Mouse (Mus musculus): ENCODE results near the gene Lhx6.
A peak's percentile ranks its signal among the peaks of the same experiment; 100 is the strongest.

The Lhx6 gene

DNA sequence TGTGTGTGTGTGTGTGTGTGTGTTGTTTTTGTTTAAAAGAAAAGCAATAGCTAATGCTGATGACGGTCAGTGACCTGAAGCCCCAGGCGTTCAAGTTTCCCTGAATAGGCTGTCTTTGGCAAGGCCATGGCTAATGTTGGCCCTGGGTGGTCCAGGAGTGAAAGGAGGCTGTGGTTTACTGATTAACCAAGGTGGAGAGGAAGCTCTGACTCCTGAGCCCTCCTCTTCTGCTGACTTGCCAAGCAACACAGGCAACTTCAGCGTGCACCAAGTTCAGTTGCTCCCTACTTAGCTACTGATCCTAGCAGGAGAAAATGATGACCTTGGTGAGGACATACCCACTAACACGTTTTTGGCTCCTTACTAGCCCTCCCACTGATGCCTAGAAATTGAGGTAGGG is 12.5 kb downstream of the Lhx6 start:
- DNase-seq: no peak

DNA sequence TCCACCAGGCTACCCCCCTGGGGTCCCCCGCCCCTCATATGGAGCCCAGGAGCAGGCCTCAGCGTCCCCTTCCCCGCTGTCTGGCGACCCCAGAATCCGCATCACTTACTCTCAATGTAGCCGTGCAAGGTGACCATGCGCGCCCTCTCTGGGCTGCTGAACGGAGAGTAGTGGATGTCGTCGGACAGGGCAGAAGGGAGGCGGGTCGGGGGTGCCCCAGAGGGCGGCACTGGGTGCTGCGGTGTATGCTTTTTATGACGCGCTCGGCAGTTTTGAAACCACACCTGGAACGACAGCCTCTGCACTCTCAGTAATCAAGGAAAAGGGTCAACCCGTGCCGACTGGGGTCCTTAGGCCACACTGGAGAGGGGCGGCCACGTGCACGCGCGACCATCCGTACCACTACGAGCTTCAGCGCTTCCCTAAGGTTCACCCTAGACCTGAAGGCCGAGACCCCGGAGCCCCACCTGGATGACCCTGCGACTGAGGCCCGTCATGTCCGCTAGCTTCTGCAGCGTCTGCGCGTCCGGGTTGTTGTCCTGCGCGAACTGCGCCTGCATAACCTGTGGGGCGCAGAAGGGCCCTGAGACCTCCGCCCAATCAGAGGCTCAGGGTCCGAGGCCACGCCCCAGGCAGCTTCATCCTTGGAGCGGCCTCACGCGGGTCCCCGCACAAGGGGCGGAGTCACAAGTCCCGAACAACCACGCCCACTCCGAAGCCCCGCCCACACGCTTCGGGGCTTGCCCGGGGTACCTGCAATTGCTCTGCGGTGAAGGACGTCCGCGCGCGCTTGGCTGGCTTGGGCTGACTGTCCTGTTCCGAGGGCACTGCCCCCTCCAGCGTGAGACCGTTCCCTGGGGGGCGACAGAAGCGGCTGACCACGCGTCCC is 14.1 kb downstream of the Lhx6 start:
- DNase-seq: peak; percentile 90

DNA sequence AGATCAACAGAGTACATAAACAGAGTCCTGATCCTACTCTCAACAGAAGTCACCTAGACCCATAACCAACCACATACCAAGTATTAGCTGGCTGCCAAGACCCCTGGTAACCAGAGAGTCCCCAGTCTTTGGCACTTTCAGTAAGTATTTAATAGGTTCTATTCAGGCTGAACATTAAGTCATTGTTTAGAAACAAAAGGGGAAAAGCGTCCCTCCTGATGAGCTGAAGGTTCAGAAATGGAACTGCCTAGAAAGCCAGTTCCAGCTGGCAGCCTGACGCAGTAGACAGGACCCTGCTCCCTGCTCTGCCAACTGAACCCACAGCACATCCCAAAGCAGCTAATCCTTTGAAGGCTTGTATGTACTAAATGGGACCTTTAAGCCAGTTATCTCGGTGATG is 16.0 kb downstream of the Lhx6 start:
- DNase-seq: no peak

DNA sequence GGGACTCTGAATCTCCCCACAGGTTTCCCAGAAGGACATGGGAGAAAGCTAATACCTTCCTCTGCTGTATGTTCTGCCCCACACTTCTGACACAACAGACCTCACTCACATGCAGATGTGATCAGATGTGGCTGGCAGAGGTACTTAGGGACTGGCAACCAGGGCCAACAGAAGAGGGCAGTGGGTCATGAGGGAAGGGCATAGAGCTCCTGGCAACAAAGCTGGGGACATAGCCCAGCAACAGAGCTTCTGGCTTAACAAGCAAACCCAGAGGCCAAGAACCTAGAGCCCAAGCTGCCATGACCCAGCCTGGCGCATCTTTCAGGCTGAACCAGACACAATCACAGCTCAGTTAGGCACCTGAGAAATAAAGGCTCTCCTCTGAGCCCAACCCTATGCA is 20.2 kb downstream of the Lhx6 start:
- no peak for DNase-seq

DNA sequence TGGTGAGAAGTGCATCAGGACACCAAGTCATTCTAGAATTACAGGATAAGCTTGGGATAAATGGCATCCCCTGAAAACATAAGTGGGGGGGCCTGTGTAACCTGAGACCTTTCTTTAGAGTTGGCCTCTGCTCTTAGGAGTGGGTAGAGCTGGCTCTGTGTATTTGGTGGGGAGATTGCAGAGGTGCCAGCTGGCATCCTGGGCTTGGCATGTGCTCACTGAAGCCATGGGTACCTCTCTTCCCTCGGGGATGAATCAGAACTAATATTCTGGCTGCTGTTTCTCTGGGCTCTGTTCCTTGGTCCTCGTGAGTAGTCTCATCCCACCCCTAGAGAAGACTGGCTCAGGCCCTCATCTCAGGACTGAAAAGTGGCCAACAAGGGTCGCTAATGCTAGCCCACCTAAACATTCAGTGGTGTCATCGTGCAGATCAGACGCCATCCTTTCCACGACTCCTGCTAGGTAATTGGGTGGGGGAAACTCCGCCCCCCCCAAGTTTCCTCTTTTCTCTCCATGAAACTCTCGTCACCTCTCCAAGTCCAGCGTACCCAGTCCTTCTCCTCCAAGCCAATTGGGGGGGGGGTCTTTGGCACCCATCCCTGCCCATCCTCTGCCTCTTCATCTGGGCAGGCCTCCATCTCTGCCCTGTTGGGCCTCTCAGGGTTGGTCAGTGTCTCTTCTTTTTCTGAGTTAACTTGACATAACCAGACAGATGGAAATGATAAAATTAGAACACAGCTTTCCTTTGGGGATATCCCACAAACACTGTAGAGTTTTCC is 22.2 kb downstream of the Lhx6 start:
- DNase-seq: no peak

DNA sequence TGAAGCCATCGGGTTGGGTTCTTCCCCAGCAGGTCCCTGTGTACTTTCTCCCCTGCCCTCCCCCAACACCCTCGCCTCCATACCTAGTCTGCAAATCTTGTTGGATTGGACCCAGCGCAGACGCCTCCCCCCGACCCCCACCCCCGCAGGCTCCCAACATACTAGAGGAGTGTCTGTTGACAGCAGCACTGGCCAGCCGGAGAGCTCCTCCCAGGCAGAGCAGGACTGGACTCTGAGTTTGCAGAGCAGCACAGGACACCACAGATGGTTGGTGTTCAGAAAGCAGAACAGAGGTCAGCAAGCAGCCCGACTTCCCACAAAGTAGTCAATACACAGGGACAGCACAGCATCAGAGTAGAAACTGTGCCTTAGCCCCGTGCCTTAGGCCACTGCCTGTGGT is 23.8 kb downstream of the Lhx6 start:
- DNase-seq: no peak

DNA sequence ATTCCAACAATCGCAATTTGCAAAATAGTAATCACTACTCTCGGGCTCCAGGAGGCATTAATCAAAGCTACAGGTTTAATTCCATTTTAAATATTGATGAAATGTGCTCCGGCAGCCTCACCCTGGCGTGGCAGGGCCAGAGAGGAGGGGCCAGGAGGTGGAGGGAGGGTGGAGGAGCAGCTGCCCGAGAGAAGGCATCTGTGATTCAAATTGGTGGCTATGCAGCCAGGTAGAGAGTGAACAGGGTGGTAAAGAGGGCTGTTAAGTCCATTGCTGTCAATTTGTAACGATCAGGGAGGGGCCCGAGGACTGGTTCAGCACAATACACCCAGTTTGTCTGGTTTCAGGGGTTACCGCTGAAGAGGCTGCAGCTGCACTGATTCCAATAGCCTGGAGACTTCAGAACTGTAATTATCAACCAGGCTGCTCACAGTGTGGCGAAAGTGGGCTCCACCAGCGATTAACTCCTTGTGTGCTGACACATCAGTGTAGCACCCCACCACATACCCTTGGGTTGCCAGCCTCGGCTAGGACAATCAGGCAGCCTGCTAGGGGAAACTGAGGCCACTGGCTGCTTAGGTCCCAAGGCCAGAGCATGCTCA is 27.9 kb downstream of the Lhx6 start:
- no peak for DNase-seq

DNA sequence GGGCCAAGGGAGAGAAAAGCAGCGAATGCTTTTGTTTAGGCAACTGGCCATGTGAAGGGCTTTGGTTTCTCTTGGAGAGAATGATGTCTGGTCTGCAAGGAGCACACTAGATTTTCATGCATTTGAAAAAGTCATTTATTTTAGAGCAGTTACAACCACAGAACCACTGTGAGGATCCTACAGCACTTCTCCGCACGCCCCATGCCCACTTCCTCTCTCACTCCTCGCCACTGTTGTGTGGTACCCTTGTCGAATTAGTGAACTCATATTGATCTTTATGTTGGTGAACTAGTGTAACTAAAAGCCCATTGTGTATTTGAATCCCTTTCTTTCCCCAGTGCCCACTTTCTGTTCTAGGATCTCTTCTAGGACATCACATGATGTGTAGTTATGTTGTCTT is 30.0 kb downstream of the Lhx6 start:
- DNase-seq: no peak

DNA sequence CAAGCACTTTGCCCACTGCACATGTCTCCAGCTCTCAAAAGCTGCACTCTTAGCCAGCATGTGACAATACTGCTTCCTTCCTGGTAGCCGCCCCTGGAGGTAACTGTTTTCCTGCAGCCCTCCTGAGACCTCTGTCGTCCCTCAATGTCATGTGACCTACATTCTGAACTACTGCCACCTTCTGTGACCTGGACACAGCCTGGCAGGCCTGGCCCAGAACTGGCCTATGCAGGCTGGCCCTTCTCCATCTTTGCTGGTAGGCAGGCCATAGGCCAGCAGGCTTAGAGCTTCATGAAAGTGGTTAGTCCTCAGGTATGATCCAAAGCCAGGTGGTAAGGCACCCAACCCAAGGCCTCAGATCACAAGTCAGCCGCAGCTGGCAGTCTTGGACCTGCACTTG is 31.4 kb downstream of the Lhx6 start:
- no peak for DNase-seq

DNA sequence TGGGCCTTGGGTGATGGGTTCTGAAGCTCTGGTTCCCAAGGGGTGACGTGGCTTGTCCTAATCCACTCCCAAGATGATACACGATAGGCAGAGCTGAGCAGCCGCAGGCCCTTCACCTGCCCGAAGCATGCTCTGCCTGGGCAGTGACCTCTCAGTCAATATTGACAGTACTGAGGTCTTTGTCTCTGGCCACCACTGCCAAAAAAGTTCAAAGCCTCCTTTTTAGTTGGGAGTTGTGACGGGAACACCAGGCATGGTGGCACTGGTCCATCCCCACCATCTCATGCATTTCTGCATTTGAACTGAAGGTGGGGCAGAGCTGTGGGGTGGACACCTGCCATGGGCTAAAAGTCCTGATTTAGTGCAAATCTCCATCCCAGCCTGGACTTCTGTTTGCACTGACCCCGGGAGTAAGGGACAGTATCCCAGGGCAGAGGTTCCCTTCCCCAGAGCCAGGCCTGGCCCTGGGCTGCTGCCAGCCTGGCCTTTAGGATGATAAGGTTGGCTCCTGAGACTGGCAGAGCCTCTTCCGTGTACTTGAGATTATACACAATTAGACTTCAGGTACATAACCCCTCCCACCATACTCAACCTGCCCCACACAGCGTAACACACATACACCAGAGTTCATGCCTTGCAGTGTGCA is 33.4 kb downstream of the Lhx6 start:
- DNase-seq: no peak

DNA sequence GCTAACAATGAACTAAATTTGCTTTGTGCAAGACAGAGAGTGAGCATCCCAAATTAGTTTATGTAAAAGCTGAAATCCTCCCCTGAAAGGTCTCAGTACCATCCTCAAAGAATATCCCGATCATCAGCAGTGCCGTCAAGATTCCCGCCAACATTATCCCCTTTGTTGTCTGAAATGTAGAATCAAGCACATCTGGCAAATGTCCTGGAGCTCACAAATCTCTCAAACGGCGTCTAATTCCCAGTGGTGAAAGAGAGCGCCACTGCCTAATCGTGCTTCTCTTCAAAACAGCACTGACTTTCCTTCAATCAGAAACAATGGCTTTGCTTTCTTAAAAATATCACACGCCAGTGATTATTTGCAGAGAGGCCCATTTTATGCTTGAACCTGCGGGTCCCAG is 38.1 kb downstream of the Lhx6 start:
- DNase-seq: no peak

DNA sequence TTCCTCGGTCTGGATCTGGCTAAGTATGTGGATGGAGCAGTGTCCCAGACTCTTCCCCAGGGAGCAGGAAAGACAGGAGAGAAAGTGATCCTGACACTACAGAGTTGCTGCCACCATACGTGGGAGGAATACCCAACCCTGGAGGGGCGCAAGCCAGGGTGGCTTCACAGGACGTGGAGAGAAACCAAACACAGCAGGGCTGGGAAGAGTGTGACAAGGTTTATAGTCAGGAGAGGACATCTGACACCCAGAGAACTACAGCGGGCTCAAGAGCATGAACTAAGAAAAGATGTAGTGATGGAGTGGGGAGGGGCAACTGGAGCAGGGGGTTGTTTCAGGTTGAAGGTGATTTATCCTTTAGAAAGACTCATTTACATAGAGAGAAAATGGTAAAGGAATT is 43.8 kb downstream of the Lhx6 start:
- no peak for DNase-seq

DNA sequence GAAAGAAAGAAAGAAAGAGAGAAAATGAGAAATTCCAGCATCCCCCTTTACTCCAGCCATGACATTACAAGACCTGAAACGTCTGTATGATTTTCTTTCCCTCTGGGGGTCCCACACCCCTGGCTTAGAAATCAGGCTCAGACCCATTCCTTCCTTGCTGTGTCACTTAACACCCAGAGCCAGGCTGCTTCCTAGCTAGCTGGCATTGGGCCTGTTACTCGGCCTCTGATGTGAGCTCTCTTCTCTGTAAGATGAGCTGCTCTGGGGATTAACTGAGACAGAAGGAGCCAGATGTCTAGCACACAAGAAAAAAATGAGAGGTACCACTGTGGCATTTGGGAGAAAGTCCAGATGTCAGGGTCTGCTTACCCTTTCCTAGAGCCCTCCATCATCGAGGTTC is 49.0 kb downstream of the Lhx6 start:
- no peak for DNase-seq

DNA sequence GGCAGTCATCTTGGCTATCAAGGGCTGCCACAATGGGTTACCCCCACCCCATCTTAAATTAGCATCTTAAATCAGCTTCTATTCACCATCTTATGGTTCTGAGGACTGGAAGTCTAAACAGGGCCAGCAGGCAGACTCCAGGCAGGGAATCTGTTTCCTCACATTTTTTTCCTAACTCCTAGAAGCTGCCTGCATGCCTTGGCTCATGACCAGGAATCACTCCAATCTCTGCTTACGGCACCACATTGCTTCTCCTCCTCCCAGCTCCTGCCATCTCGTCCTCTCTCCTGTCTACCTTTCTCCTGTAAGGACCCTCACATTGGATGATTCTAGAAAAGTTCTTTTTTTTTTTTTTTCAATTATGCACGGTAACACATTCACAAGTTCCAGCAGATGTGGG is 52.0 kb downstream of the Lhx6 start:
- DNase-seq: no peak

DNA sequence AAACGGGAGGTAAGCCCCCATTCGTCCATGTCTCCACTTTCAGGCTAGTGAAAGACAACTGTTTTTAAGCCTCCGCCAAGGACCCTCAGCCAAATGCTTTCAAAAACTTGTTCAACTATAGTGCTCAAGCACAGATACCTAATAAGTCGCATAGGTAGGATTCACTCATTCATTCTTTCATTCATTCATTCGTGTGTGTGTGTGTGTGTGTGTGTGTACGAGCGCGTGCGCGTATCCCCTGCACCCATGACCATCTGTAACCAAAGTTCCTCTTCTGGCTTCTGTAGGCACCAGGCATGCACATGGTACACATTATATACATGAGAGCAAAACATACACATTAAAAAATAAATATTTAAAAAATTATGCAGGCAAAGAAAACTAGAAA is 55.6 kb downstream of the Lhx6 start:
- no peak for DNase-seq

DNA sequence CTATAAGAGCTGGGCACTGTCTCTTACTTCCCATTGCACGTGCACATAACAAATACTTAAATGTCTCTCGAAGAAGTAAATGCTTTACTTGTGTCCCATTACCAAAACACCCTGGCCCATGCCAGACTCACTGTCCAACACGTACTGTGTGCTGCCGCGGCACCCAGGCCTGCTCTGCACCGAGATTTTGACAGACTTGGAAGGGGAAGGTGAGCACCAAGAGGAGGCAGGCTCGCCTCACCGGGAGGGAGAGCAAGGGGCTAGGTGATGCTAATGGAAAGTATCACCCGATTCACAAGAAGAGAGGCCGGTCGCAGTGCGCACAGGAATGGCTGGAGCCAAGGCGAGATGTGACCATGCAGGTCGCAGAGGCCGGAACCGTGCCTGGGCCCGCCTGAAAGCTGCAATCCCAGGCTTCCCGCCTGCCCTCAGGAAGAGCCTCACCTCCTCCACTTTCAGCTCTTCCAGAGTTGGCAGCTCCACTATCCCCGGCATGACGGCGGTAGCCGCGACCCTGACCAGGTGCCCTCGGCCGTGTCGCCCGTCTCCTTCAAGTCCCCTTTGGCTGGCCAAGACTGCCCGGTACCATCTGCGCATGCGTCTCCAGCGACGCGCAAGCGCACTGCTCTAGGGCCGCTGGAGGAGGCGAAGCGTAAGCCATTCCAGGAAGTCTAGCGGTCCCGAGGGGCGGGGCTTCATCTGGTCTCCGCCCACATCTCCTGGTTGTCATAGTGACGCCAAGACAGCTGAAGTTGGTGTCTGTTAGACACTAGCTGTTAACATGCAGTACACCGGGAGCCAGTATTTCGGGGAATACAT is 56.3 kb downstream of the Lhx6 start, which contains the start of the genes Ndufa8 and Morn5:
Gene Ndufa8 (minus strand): TSS at position 659 of the 819 bp plus-strand sequence.
Gene Morn5 (plus strand): TSS at position 711 of the 819 bp plus-strand sequence.
- peak; percentile 100 for DNase-seq

DNA sequence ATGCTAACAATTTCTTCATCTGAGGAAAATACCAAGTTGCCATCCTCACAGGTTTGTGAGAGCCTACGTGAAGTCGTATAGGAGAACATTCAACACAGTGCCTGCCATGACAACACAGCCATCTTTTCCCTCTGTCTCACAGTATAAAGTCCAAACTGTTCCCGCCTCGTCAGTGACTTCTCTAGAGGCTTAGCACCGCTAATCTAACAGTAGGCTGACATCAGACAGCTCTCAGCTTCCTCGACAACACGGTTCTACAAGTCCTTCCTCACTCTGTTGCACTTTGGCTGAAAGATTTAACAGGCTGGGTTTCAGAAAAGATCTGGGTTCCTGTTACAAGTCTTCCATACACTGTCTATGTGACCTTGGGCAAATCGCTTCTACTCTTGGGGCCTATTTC is 57.0 kb downstream of the Lhx6 start:
- no peak for DNase-seq

DNA sequence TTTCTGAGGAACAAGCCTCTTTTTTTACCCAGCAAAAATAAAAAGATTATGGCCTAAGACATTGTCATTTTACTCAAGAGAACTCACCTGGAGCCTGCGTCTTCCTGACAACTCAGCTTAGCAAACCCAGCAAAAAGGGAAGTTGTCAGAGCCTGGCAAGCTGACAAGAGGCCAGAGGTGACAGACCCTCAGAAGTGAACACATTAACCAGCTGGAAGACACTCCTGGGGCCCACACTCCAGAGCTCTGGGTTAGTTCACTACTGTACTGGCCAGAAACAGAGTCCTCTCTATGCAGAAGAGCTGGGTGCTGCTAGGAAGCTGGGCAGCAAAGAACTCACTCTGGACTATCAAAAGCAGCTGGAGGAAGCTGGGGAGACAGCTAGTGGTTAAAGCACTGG is 64.3 kb downstream of the Lhx6 start:
- DNase-seq: no peak

DNA sequence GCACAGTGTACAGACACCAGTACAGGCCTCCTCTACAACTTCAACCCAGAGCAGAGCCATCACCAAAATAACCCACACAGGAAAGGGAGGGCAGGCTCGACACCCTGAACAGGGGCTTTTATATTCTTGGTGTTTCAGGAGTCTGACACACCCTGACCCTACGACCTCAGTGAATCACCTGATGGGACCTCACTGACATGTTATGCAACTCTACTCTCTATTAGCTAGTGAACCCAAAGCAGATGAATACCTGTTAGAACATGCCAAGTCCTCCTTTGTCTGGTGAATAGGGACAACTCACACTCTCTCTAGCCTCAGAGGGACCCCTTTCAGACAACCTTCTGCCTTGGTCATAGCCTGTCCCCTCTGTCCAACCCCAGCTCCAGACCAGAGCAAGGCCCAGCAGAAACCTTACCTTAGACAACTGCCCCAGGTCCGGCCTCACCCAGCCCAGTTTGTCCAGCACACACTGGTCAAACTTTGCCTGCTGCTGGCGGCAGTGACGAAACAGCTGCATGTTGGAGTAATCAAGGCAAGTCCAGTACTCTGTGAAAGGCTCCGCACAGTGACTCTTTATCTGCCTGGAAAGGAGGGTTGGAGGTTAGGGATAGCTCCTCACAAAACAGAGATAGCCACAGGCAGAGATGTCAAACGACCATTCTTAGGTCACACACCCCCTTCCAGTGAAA is 65.8 kb downstream of the Lhx6 start:
- DNase-seq: no peak

DNA sequence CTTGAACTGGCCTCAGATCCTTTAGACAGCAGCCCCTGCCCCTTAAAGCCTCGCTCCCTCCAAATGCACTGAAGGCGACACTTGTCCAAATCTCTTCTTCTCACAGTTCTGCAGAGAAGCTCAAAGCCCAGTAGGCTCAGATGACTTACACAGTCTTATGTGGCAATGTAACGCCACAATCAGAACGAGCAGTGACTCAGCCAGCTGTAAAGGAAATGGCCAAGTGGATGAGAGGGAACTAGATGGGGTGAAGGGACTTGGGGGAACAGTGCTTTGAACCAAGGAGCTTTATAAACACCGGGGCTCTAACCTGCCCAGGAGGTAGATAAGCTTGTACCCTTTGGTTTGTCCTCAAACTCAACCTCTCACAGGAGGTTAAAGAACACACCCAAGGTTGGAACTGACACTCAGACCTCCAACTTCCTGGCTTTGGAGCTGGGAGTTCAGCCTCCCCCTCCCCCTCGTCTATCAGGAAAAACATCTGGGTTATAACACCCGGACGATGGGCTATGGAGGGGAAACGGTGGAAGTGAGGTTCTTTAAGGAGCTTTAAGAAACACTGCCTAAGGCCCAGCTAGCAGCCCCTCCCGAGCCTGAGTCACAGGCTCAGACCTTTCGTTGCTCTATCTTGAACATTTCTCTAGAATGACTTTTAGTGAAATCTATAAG is 69.7 kb downstream of the Lhx6 start:
- peak; percentile 95 for DNase-seq

DNA sequence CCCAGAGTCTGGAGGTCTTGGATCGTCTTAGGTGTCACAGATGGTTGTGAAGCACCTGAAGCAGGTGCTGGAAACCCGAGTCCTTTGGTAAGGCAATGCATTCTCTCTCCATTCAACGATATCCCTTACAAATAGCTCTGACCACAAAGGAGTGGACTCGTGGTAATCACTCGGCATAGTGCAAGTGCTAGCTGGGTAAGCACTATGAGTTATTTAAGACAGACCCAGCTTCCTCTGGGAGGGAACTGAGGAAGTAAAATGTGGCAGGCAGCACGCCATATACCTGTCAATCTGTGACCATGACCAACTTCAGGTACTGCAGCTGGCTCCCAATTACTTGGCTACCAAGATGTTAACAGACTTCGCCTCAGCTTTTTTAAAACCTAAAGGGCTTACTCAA is 70.3 kb downstream of the Lhx6 start:
- no peak for DNase-seq

Data from heart, adult 11 months (tissue).